Mouse (Mus musculus): ENCODE measurements around the gene Nisch.

DNA sequence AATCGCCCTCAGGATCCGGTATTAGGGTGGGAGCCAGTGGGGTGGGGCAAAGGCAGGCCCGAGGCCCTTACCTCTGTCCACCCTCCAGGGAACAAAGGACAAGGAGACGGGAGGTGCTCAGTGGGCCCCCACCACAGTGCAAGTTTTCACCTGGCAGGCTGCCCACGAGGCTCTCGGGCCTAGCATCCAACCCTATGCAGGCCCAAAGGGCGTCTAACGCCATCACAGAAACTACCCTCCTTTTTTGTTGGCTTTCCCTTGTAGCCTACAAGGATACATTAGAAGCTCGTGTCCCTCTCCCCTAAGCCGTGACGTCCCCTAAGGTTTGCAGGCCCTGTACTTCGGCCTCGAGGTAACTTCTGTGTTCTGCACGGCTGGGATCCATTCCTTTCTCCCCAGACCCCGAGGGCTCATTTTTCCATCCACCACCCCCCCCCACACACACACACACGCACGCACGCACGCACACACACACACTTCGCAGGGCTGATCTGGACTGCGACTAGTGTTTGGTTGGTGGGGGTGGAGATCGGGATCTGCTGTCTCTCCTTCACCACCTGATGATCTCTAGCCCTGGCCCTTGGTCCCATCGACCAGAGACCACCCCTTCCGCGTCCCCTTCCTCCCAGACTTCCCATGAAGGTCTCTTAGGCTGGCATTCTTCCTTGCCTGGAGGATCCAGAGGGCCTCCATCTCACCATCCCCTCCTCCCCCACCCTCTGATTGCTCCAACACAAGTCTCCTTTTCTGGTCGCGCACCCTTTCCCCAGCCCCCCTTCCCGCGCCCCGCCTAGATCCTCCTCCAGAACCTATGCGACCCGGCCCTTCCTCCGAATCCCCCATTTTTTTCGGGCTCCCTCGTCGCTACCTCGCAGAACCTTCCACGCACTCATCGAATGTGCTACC, 10.9 kb downstream of the Nisch start:
- no peak; the same call in 1 of the 2 replicates for TF ChIP-seq POLR2A (IDR thresholded peaks at IDR 0.05; ENCODE audit: low read depth, low read length)
- no peak for TF ChIP-seq CTCF (IDR thresholded peaks at IDR 0.05; ENCODE audit: extremely low read depth, insufficient read length, insufficient replicate concordance, low read depth, low read length)
